Mouse (Mus musculus) kidney, embryonic 16.5 days (tissue): ENCODE measurements at regions not wholly inside any gene's neighbourhood (a gene's known extent, or its start where the extent isn't known, plus 50 kb on each side); places are given as distances from the start of the nearest gene placed in this dataset.
A peak's percentile ranks its signal among the peaks of the same experiment; 100 is the strongest.

ENCODE experiments used
- ATAC-seq: fragments of 200-750 bp; cut with Nextera tagmentation; 2 replicates; pipeline ENCODE4 v1.8.0; 2017; ENCODE audit warnings: moderate TSS enrichment; ENCODE audit not compliant: low FRiP score, low TSS enrichment
- H3K27ac ChIP-seq: fragments of 300-500 bp; sonication (generic); 2 replicates; pipeline ENCODE4 v1.5.1; 2014; ENCODE audit warnings: low read length
- H3K27me3 ChIP-seq: fragments of 300-500 bp; sonication (generic); 2 replicates; pipeline ENCODE4 v1.6.1; 2014; ENCODE audit warnings: low read length, control low read depth, mixed read lengths; ENCODE audit not compliant: insufficient read depth
- H3K36me3 ChIP-seq: fragments of 300-500 bp; sonication (generic); 2 replicates; pipeline ENCODE4 v1.6.1; 2014; ENCODE audit warnings: low read length, control low read depth, mixed read lengths; ENCODE audit not compliant: insufficient read depth
- H3K4me1 ChIP-seq: fragments of 300-500 bp; sonication (generic); 2 replicates; pipeline ENCODE4 v1.6.1; 2014; ENCODE audit warnings: low read length, control low read depth, mixed read lengths; ENCODE audit not compliant: insufficient read depth
- H3K4me2 ChIP-seq: fragments of 300-500 bp; sonication (generic); replicated peaks from 2 replicates; pipeline ENCODE4 v1.6.1; 2014; ENCODE audit warnings: low read depth, low read length
- H3K4me3 ChIP-seq: fragments of 300-500 bp; sonication (generic); 2 replicates; pipeline ENCODE4 v1.5.1; 2014; ENCODE audit warnings: mild to moderate bottlenecking, low read length
- H3K9ac ChIP-seq: fragments of 300-500 bp; sonication (generic); replicated peaks from 2 replicates; pipeline ENCODE4 v1.6.1; 2014; ENCODE audit warnings: low read length
- H3K9me3 ChIP-seq: fragments of 300-500 bp; sonication (generic); 2 replicates; pipeline ENCODE4 v1.6.1; 2016; ENCODE audit warnings: low read length, control low read depth
- WGBS: fragments of 180-500 bp; shearing (Covaris S2); extraction: QIAGEN DNeasy Blood & Tissue Kit; methylation state at CpG from one replicate; pipeline ENCODE4 v1.1.7; 2014; 5-methylcytosine and 5-hydroxymethylcytosine counted together

DNA sequence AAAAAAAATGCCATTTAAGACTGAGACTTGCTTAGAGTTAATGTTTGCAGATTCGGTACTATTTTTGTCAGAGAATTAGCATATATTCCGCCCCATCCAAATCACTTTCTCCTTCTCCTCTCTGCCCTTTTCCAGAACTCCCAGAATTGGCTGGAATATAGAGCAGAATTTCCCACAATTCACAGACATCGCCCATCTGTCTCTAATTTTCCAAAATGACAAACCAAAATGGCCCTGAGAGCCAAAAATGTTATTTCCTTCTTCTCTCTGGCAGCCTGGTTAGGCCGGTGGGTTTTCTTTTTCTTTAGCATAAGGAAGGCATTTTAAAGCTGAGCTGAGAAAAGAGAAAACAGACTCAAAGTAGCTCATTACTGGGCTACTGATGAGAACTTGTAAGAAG is 119.8 kb downstream of the Rchy1 start:
- no peaks in the 10 kb centered on the region for H3K4me1 ChIP-seq
- H3K27me3 ChIP-seq, result no peaks in the 10 kb centered on the region
- no peaks in the 10 kb centered on the region for H3K9me3 ChIP-seq
- H3K27ac ChIP-seq, result no peak overlapping the region
- H3K4me2 ChIP-seq, result no peak overlapping the region
- no peak for ATAC-seq
- H3K4me3 ChIP-seq, result no peak overlapping the region
- no peak overlapping the region for H3K9ac ChIP-seq
- WGBS, result 84% methylated on average over 4 of the region's 4 CpGs
- H3K36me3 ChIP-seq, result no peaks in the 10 kb centered on the region

GRCm38 (mm10) chr5:91841066-91841465 is 121.8 kb downstream of the Rchy1 start:
- no peaks in the 10 kb centered on the region for H3K4me1 ChIP-seq

DNA sequence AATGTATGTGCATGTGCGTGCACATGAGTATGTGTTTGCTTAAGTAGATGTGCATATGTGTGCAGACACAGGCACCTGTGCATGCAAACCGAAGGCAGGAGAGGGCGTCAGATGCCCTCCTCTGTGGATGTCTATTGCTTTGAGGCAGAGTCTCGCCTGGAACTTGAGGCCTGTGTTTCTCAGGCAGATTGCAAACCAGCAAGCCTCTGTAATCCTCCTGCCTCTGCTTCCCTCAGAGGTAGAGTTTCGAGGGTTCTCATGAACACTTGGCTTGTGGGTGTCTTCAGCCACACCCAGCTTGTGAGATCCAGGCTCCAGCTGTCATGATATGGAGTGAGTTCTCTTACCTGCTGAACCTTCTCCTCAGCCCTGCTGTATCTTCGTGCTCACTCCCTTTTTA is 134.4 kb downstream of the Rchy1 start:
- Histone ChIP-seq H3K4me3 (no peak overlapping the region), H3K4me2 (no peak overlapping the region), H3K27ac (no peak overlapping the region), H3K4me1 (no peaks in the 10 kb centered on the region), H3K36me3 (no peaks in the 10 kb centered on the region), H3K9ac (no peak overlapping the region), H3K9me3 (no peaks in the 10 kb centered on the region), H3K27me3 (no peaks in the 10 kb centered on the region)
- WGBS, result 90% methylated on average over 6 of the region's 6 CpGs
- ATAC-seq, result no peak

More at GRCm38 (mm10) chr5:91841066-91841465, 121.8 kb downstream of the Rchy1 start:
- H3K4me3 ChIP-seq, result no peak overlapping the region
- no peak overlapping the region for H3K27ac ChIP-seq
- H3K4me2 ChIP-seq, result no peak overlapping the region
- no peak for ATAC-seq
- no peak overlapping the region for H3K9ac ChIP-seq
- no peaks in the 10 kb centered on the region for H3K9me3 ChIP-seq
- no peaks in the 10 kb centered on the region for H3K27me3 ChIP-seq
- H3K36me3 ChIP-seq, result no peaks in the 10 kb centered on the region
- WGBS, result 84% methylated on average over 4 of the region's 4 CpGs

DNA sequence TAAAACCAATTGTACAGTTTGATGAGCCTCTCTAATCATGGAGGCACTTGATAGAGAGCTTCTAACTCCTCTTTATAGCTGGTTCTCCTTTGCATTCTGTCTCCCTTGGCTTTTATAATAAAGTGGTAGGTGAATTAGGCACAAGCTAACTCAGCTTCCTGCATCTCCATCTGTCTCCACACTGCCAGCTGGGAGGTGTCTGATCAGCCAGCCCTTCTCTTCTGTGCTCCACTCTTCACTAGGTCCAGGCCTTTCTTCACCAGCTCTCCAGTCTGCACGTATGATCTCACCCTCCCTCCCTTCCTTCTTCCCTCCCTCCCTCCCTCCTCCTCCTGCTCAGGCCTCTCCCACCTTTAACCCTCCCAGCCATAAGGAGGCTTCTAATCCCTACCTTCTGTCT is 136.2 kb downstream of the Rchy1 start:
- no peaks in the 10 kb centered on the region for H3K36me3 ChIP-seq
- no peak overlapping the region for H3K9ac ChIP-seq
- no peaks in the 10 kb centered on the region for H3K4me1 ChIP-seq
- H3K4me3 ChIP-seq, result no peak overlapping the region
- no peaks in the 10 kb centered on the region for H3K27me3 ChIP-seq
- H3K4me2 ChIP-seq, result no peak overlapping the region
- H3K27ac ChIP-seq, result no peak overlapping the region
- no peak for ATAC-seq
- 6% methylated on average over 1 of the region's 1 CpGs for WGBS
- H3K9me3 ChIP-seq, result no peaks in the 10 kb centered on the region

DNA sequence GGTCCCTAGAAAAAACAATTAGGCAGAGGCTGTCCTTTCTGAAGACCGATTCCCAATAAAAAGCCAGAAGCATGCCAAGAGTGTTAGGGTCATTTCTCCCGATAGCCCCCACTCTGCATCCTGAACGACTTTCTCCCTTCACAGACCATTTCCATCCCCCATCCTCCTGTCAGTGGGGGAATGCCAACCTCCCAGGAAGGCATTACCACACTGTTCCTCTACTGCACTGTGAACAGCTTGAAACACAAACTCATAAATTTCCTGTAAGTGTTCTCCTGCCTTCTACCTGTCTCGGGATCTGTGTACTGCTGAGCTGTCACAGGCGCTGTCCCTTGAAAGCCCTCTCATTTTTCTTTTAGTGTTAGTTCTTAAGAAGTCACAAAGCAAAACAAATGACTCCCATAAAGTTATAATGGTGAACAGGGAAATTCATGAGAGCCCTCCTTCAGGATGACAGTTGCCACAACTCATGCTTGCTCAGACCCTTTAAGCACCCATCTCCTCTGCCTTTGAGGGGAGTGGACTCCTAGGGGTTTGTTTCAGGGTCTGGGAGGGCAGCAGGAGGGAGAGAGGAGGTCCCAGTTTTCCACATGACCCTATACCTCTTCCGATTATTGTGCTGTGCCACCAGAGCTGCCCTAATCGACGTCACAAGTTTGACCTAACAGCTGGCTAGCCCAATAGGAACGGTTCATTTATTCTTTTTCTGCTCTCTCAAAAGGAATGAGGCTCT is 139.9 kb downstream of the Rchy1 start:
- Histone ChIP-seq H3K9me3 (no peaks in the 10 kb centered on the region), H3K4me1 (no peaks in the 10 kb centered on the region), H3K4me2 (no peak overlapping the region), H3K4me3 (no peak overlapping the region), H3K36me3 (no peaks in the 10 kb centered on the region), H3K27me3 (no peaks in the 10 kb centered on the region), H3K27ac (no peak overlapping the region), H3K9ac (no peak overlapping the region)
- 19% methylated on average over 9 of the region's 9 CpGs for WGBS
- ATAC-seq, result peak; percentile 69; the same call in 1 of the 2 replicates

DNA sequence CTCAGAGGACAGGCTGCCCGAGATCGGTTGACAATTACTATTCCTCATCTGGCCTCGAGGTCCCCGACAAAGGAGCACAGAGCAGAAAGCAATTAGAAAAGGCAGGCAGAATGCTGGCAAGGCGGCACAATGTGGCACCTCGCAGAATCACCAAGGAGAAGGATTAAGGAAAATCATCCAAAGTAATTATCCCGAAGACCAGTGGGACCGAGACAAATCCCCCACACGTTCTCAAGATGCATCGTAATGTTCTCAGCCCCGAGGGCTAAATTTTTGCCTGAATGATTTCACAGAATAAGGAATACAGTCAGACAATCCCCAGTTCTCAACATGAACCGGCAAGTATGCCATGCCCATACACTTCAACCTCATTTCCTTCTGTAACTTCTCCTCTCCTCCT is 144.1 kb downstream of the Rchy1 start:
- no peaks in the 10 kb centered on the region for H3K27me3 ChIP-seq
- H3K27ac ChIP-seq, result no peak overlapping the region
- no peak overlapping the region for H3K4me2 ChIP-seq
- no peak overlapping the region for H3K9ac ChIP-seq
- WGBS, result 75% methylated on average over 12 of the region's 12 CpGs
- H3K36me3 ChIP-seq, result no peaks in the 10 kb centered on the region
- H3K4me3 ChIP-seq, result no peak overlapping the region
- H3K4me1 ChIP-seq, result 0 out of 2 replicates have a peak, but pooled peaks cover 3% of the 10 kb centered on the region
- ATAC-seq, result no peak
- H3K9me3 ChIP-seq, result no peaks in the 10 kb centered on the region

GRCm38 (mm10) chr5:91818195-91818594 is 144.7 kb downstream of the Rchy1 start:
- no peak overlapping the region for H3K4me3 ChIP-seq
- H3K9ac ChIP-seq, result no peak overlapping the region
- H3K4me1 ChIP-seq, result 0 out of 2 replicates have a peak, but pooled peaks cover 3% of the 10 kb centered on the region
- no peak overlapping the region for H3K27ac ChIP-seq
- no peaks in the 10 kb centered on the region for H3K36me3 ChIP-seq
- H3K9me3 ChIP-seq, result no peaks in the 10 kb centered on the region
- H3K4me2 ChIP-seq, result no peak overlapping the region
- no peaks in the 10 kb centered on the region for H3K27me3 ChIP-seq
- ATAC-seq, result no peak
- 90% methylated on average over 11 of the region's 11 CpGs for WGBS

- ATAC-seq, result no peak
- H3K9me3 ChIP-seq, result no peaks in the 10 kb centered on the region
- no peaks in the 10 kb centered on the region for H3K36me3 ChIP-seq
- no peak overlapping the region for H3K27ac ChIP-seq
- 0 out of 2 replicates have a peak, but pooled peaks cover 3% of the 10 kb centered on the region for H3K4me1 ChIP-seq
- no peak overlapping the region for H3K9ac ChIP-seq
- no peak overlapping the region for H3K4me3 ChIP-seq
- no peaks in the 10 kb centered on the region for H3K27me3 ChIP-seq
- no peak overlapping the region for H3K4me2 ChIP-seq
- WGBS, result 79% methylated on average over 3 of the region's 3 CpGs
Observed at GRCm38 (mm10) chr5:91816376-91816950, 146.4 kb downstream of the Rchy1 start.

DNA sequence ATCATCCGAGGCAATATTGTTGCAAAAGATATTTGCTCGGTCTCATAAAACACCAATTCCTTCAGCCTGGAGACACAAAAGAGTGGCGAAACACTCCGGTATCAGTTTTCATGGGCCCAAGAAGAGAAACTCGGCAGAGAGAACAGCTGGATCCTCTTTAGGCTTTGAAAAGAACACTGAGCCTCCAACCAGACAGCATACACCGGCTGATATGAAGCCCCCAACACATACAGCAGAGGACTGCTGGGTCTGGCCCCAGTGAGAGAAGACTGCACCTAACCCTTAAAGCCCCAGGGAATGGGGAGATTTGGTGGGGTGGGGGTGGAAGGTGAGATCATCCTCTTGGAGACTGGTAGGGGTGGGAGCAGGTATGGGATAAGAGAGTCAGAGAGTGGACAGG is 147.9 kb downstream of the Rchy1 start:
- Histone ChIP-seq H3K27me3 (no peaks in the 10 kb centered on the region), H3K4me2 (no peak overlapping the region), H3K9ac (no peak overlapping the region), H3K4me1 (0 out of 2 replicates have a peak, but pooled peaks cover 3% of the 10 kb centered on the region), H3K9me3 (no peaks in the 10 kb centered on the region), H3K4me3 (no peak overlapping the region), H3K36me3 (no peaks in the 10 kb centered on the region), H3K27ac (no peak overlapping the region)
- WGBS, result 37% methylated on average over 6 of the region's 6 CpGs
- no peak for ATAC-seq

DNA sequence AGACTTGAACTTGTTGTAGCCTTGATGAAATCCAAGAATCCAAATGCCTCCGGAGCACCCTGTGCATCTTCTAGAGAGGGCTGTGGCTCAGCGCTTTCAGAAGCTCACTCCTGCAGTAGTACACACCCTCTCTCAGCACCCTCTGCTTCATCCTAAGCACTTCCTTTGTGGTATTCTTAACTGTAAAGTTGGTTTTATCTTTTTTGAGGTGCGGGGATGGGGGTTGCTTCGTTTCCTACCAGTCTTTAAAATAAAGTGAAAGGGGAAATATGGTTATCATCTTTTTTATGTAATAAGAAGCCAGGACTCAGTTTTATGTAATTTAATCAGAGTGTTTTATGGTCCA is 148.5 kb downstream of the Rchy1 start:
- Histone ChIP-seq H3K27ac (no peak overlapping the region), H3K27me3 (no peaks in the 10 kb centered on the region), H3K36me3 (no peaks in the 10 kb centered on the region), H3K4me1 (0 out of 2 replicates have a peak, but pooled peaks cover 3% of the 10 kb centered on the region), H3K9me3 (no peaks in the 10 kb centered on the region), H3K4me2 (no peak overlapping the region), H3K9ac (no peak overlapping the region), H3K4me3 (no peak overlapping the region)
- WGBS, result 52% methylated on average over 4 of the region's 4 CpGs
- ATAC-seq, result no peak
